Mouse (Mus musculus) kidney, adult 8-10 months (tissue): ENCODE measurements around the gene 6030468B19Rik.

Source experiments
- DNase-seq, 2 experiments: peaks; one replicate each; pipeline ENCODE4 v3.0.0; 2022

The 6030468B19Rik gene

GRCm38 (mm10) chr11:117797511-117798159 lies at the start of gene 6030468B19Rik:
Gene 6030468B19Rik, plus strand, starts transcription at chr11:117797660.
- no peak for DNase-seq

GRCm38 (mm10) chr11:117748628-117749027 lies 48.8 kb upstream of the 6030468B19Rik start:
- DNase-seq, result no peak

- no peak for DNase-seq
Measured at GRCm38 (mm10) chr11:117749414-117749813, 48.0 kb upstream of the 6030468B19Rik start.

- DNase-seq, result peak in 1 of 2 experiments; percentile 28
Measured at GRCm38 (mm10) chr11:117751544-117751943, 45.9 kb upstream of the 6030468B19Rik start.

- DNase-seq, result no peak
Measured at GRCm38 (mm10) chr11:117755891-117756290, 41.6 kb upstream of the 6030468B19Rik start.

- no peak for DNase-seq
Measured at GRCm38 (mm10) chr11:117759267-117759666, 38.2 kb upstream of the 6030468B19Rik start.

GRCm38 (mm10) chr11:117760374-117761119 lies 36.9 kb upstream of the 6030468B19Rik start:
- peak in 1 of 2 experiments; percentile 45 for DNase-seq

- DNase-seq, result no peak
Measured at GRCm38 (mm10) chr11:117761801-117762200, 35.7 kb upstream of the 6030468B19Rik start.

GRCm38 (mm10) chr11:117762246-117762645 lies 35.2 kb upstream of the 6030468B19Rik start:
- no peak for DNase-seq

GRCm38 (mm10) chr11:117764319-117764718 lies 33.1 kb upstream of the 6030468B19Rik start:
- DNase-seq, result no peak

- no peak for DNase-seq
Measured at GRCm38 (mm10) chr11:117765361-117765760, 32.1 kb upstream of the 6030468B19Rik start.

- DNase-seq, result no peak
Measured at GRCm38 (mm10) chr11:117766275-117766674, 31.2 kb upstream of the 6030468B19Rik start.

- DNase-seq, result no peak
Measured at GRCm38 (mm10) chr11:117768725-117769682, 28.5 kb upstream of the 6030468B19Rik start.

GRCm38 (mm10) chr11:117769683-117770047 lies 27.8 kb upstream of the 6030468B19Rik start:
- DNase-seq, result no peak

GRCm38 (mm10) chr11:117770407-117770806 lies 27.1 kb upstream of the 6030468B19Rik start:
- no peak for DNase-seq

- DNase-seq, result no peak
Measured at GRCm38 (mm10) chr11:117772352-117772751, 25.1 kb upstream of the 6030468B19Rik start.

GRCm38 (mm10) chr11:117774925-117775324 lies 22.5 kb upstream of the 6030468B19Rik start:
- no peak for DNase-seq

- DNase-seq, result no peak
Measured at GRCm38 (mm10) chr11:117775540-117775939, 21.9 kb upstream of the 6030468B19Rik start.

GRCm38 (mm10) chr11:117776085-117776792 lies 21.2 kb upstream of the 6030468B19Rik start:
- no peak for DNase-seq

GRCm38 (mm10) chr11:117777111-117777510 lies 20.3 kb upstream of the 6030468B19Rik start:
- no peak for DNase-seq

GRCm38 (mm10) chr11:117778031-117778430 lies 19.4 kb upstream of the 6030468B19Rik start:
- peak; percentile 67 to 74 for DNase-seq

GRCm38 (mm10) chr11:117778851-117779433 lies 18.5 kb upstream of the 6030468B19Rik start:
- peak in 1 of 2 experiments; percentile 51 for DNase-seq
